Mouse (Mus musculus) kidney, postnatal 14 days (tissue): ENCODE measurements around the gene B4galnt1.

Experiments
- DNase-seq: peaks from one replicate; pipeline ENCODE4 v3.0.0; 2022; ENCODE audit warnings: mixed read lengths

Gene B4galnt1

GRCm38 (mm10) chr10:127164631-127165353, at the start of gene B4galnt1:
Gene B4galnt1 (plus strand): TSS chr10:127165225.
- peak; percentile 79 for DNase-seq

GRCm38 (mm10) chr10:127118470-127118869, 46.6 kb upstream of the B4galnt1 start:
- DNase-seq: no peak

- DNase-seq: no peak
Measured at GRCm38 (mm10) chr10:127119229-127119628, 45.8 kb upstream of the B4galnt1 start.

- no peak for DNase-seq
Measured at GRCm38 (mm10) chr10:127120301-127121065, 44.5 kb upstream of the B4galnt1 start.

- peak; percentile 98 for DNase-seq
Measured at GRCm38 (mm10) chr10:127121066-127121477, 44.0 kb upstream of the B4galnt1 start, which contains the start of gene Os9. Gene Os9 (minus strand): TSS chr10:127121131.

GRCm38 (mm10) chr10:127122018-127122417, 43.0 kb upstream of the B4galnt1 start:
- DNase-seq: no peak

GRCm38 (mm10) chr10:127122784-127123435, 42.1 kb upstream of the B4galnt1 start:
- peak; percentile 34 for DNase-seq

GRCm38 (mm10) chr10:127123436-127123805, 41.6 kb upstream of the B4galnt1 start:
- peak; percentile 78 for DNase-seq

- DNase-seq: peak; percentile 60
Measured at GRCm38 (mm10) chr10:127125210-127126001, 39.6 kb upstream of the B4galnt1 start.

GRCm38 (mm10) chr10:127126579-127126978, 38.4 kb upstream of the B4galnt1 start:
- no peak for DNase-seq

GRCm38 (mm10) chr10:127127711-127128279, 37.2 kb upstream of the B4galnt1 start:
- no peak for DNase-seq

- no peak for DNase-seq
Measured at GRCm38 (mm10) chr10:127129431-127129830, 35.6 kb upstream of the B4galnt1 start.

GRCm38 (mm10) chr10:127132469-127132868, 32.6 kb upstream of the B4galnt1 start:
- no peak for DNase-seq

GRCm38 (mm10) chr10:127134394-127135035, 30.5 kb upstream of the B4galnt1 start:
- DNase-seq: peak; percentile 40

GRCm38 (mm10) chr10:127135118-127135836, 29.7 kb upstream of the B4galnt1 start:
- no peak for DNase-seq

- DNase-seq: no peak
Measured at GRCm38 (mm10) chr10:127136510-127136909, 28.5 kb upstream of the B4galnt1 start.

GRCm38 (mm10) chr10:127137896-127138295, 27.1 kb upstream of the B4galnt1 start:
- DNase-seq: no peak

GRCm38 (mm10) chr10:127138328-127139141, 26.5 kb upstream of the B4galnt1 start:
- DNase-seq: peak; percentile 21

- no peak for DNase-seq
Measured at GRCm38 (mm10) chr10:127140971-127141370, 24.1 kb upstream of the B4galnt1 start.

- no peak for DNase-seq
Measured at GRCm38 (mm10) chr10:127141500-127141899, 23.5 kb upstream of the B4galnt1 start.
